Mouse (Mus musculus) spleen, adult 18-20 months (tissue): ENCODE results near the gene Map3k12.

ENCODE experiments used
- DNase-seq, 2 experiments: peaks; one replicate each; pipeline ENCODE4 v3.0.0; 2022; ENCODE audit warnings: mixed read lengths in 2 of 2

The Map3k12 gene

GRCm38 (mm10) chr15:102519211-102520141 lies 2.6 kb upstream of the Map3k12 start:
- no peak for DNase-seq

- DNase-seq, result no peak
Observed at GRCm38 (mm10) chr15:102518859-102519201, 2.0 kb upstream of the Map3k12 start.

DNA sequence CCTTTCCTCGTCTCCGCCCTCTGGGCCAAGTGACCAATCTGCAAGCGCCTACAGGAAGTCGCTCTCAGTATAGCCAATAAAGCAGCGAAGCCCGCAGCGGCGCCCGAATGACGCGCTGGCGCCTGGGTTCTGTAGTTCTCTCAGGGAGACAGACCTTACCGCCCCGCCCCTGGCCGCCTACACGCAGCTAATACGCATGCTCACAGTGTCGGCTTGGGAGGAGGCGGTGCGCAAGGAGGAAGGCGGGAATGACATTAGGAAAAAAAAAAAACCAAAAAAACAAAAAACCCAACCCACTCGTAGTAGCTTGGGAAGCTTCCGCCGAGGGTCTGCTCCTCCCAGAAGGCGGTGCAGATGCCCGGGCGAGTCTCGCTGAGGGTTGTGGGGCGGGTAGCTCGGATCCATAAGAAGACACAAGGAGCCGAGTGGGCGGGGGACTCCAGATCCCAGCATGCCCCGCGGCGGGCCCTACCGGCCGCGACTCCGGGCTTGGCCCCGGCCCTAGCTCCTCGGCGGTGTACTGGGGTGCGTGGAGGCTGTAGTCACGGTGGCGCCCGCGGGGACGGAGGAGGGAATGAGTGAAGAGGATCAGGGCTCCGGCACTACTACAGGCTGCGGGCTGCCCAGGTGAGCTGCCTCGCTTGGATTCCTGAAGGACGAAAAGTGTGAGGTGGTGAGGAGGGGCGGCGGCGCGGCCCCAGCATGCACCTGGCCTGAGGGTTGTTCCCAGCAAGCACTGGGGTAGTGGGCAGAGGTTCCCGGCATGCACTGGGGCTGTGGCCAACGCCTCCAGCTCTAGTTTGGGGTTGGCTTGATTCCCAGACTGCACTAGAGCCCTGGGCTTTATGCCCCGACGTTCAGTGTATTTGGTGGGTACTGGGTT lies 1.4 kb upstream of the Map3k12 start, which contains the start of gene Tarbp2:
Gene Tarbp2 (plus strand): TSS at position 217 of the 883 bp plus-strand sequence.
- peak; percentile 98 to 99 for DNase-seq

- DNase-seq, result no peak
Observed at GRCm38 (mm10) chr15:102517631-102517975, 739 bp upstream of the Map3k12 start.

- no peak for DNase-seq
Observed at GRCm38 (mm10) chr15:102516293-102516692, 571 bp downstream of the Map3k12 start.

DNA sequence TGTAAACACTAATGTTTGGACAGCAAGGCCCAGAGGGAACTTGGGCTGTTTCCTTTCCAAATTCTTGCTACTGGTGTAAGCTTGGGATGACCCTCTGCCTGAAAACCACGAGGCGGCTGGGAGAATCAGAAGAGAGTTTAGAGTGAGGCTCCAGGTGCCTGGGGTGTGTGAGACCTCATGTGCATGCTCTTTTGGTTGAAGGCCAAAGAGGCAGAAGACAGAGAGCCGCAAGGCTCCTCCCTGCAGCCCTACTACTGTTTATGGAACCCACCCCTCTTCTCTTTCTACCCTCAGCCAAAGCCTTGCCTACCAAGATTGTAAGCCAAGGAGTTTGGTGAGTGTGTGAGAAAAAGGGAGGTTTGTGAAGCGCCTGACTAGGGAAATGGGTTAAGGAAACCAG lies 1.1 kb downstream of the Map3k12 start:
- no peak for DNase-seq

GRCm38 (mm10) chr15:102515261-102515660 lies 1.6 kb downstream of the Map3k12 start:
- DNase-seq, result no peak

DNA sequence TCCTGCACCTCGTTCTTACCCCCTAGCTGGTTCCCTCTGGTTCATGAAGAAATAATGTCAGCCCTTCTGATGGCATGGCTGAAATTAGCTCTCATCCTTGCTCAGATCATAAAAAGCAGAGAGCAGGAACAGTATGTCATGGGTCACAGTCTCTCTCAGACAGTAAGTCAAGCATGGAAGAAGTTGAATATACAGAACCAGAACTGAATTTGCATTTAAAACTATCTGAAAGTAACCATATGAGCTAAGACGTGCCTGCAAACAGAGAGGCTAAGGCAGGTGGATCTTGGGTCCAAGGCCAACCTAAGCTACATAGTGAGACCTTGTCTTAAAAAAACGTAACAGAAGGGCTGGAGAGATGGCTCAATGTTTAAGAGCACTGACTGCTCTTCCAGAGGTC lies 3.9 kb downstream of the Map3k12 start:
- no peak for DNase-seq

DNA sequence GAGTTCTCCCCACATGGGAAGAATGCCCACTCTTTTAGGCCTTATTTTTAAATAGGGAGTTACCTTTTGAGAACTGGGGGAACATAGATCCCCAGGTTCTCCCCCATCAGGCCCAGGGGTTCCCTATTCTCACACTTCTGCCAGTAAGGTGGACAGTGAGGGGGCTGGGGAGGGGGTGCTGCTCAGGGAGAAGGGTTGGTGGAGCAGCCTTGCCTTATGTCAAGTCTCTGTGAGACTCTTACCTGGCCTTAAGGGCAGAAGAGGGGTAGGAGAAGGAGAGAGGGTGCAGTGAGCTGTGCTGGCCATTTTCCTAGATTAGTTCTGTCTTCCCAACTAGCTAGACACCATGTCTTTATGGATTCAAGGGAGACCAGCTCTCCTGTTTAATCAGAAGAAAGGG lies 4.4 kb downstream of the Map3k12 start:
- DNase-seq, result no peak

GRCm38 (mm10) chr15:102512010-102512409 lies 4.9 kb downstream of the Map3k12 start:
- DNase-seq, result no peak

DNA sequence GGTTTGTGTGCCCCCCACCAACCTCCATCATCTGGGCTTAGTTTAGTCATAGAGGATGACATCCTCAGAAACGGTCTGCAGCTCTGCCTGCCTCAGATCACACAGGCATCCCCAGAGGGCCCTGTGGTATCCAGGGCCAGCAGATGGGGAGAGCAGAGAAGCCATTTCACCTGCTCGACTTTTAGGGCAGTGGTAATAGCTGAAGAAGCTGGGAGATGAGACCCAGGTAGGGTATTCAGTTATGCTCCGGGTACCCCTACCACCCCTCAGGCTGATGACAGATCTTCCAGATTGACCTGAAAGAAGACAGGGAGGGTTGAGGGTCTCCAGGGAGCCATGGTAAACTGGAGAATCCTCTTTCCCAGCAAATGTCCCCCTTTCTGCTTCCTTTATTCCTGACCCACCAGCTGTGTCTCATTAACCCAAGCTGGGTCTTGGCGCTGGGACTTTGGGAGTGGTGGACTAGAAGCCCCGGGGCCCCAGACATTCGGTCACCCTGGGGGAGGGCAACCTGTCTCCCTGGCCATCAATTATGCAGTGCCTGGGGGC lies 5.5 kb downstream of the Map3k12 start:
- no peak for DNase-seq

- DNase-seq, result peak; percentile 62 to 74
Observed at GRCm38 (mm10) chr15:102510590-102511284, 6.1 kb downstream of the Map3k12 start.

GRCm38 (mm10) chr15:102510110-102510509 lies 6.8 kb downstream of the Map3k12 start:
- no peak for DNase-seq

DNA sequence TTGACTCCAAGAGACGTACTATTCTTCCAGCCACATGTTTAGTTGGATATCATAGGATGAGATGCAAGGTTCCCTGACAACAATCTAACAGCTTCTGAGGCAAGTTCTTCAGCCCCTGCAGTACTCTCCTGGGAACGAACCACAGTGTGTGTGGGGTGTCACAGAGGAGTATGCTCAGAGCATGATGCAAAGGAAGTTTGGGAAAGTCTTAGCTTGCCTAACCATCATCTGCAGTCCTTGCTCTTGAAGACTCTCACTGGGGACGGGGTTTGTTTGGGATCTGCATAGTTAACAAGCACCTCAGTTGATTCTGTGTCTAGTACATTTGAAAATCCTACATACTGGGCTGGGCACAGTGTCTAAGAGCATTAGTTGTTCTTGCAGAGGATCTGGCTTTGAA lies 8.5 kb downstream of the Map3k12 start:
- no peak for DNase-seq

DNA sequence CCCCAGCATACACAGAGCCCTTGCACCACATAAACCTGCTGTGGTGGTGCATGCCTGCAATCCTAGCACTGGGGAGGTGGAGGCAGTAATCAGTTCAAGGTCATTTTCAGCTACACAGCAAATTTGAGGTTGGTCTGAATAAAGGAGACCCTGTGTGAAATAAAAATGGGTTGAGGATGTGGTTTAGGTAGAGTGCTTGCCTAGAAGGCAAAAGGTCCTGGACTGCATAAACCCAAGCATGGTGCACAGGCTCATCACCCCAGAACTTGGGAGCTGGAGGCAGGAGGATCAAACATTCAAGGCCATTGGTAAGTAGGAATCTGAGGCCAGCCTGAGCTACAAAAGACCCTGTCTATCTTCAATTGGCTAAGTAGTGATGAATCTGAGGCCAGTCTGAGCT lies 9.3 kb downstream of the Map3k12 start:
- no peak for DNase-seq

- DNase-seq, result no peak
Observed at GRCm38 (mm10) chr15:102506864-102507263, 10.0 kb downstream of the Map3k12 start.

DNA sequence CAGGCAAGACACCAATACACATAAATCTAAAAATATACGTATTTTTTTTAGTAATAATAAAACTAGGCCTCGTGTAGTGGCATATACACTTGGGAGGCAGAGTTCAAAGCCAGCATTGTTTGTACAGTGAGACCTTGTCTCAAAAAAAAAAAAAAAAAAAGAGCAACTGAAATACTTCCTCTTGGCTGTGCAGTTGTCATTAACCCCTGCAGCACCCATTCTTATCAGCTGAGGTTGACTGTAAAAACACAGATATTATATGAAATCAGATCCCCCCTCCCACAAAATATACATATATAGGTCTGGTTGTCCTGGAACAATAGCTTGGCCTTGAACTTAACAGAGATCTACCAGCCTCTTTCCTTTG lies 10.4 kb downstream of the Map3k12 start:
- DNase-seq, result no peak

DNA sequence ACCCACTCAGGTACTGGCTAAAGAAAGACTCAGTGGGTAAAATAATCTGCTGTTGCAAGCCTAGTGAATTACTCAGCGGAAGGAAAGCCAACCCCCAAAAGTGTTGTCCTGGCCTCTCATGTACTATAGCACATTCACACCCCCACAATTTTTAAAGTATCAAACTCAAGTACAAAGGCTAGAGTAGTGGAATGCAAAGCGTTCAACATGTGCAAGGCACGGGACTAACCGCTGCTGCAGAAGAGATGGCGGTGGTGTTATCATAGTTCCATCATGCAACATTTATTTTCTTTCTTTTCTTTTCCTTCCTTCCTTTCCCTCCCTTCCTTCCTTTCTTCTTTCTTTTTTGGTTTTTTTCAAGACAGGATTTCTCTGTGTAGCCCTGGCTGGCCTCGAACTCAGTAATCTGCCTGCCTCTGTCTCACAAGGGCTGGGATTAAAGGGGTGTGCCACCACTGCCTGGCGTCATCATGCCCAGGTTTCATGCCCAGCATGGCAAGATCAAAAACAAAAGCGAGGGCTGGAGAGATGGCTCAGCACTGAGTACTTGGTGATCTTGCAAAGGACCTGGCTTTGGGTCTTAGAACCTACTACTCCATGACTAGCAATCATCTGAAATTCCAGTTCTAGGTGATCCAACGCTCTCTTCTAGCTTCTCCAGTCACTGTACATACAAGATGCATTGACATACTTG lies 10.9 kb downstream of the Map3k12 start:
- no peak for DNase-seq

GRCm38 (mm10) chr15:102505073-102505769 lies 11.6 kb downstream of the Map3k12 start:
- DNase-seq, result no peak

DNA sequence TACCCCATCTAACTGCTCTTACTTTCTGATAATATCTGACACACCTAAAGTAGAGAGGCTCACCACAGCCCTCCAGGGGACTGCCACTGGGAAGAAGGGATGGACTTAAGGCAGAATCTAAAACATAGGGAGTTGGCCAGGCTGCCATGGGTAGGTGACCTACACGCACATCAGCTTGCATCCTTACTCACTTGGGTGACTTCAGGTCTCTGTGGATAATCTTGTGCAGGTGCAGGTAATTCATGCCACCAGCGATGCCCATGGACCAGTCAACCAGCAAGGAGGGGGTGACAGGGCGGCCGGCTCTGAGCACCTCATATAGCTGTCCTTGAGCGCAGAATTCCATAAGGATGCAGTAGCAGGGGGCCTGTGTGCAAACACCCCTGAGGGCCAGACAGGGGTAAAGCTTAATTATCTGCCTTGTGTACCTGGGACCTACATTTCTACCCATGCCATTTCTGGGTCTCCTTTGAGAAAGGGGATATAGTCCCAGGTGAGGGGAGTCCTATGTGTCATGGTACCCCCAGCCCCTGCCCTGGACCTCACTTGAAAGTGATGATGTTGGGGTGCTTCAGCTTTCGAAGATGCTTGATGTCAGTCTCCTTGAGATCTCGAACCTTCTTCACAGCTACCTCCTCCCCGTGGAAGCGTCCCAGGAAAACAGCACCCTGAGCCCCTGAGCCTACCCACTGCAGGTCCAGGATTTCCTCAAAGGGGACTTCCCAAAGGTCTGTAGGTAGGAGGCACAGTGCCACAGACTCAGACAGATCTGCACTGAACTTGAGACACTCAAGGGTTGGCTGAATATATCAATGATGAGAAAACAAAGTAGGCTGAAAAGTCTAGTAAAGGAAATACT lies 12.7 kb downstream of the Map3k12 start:
- DNase-seq, result no peak

DNA sequence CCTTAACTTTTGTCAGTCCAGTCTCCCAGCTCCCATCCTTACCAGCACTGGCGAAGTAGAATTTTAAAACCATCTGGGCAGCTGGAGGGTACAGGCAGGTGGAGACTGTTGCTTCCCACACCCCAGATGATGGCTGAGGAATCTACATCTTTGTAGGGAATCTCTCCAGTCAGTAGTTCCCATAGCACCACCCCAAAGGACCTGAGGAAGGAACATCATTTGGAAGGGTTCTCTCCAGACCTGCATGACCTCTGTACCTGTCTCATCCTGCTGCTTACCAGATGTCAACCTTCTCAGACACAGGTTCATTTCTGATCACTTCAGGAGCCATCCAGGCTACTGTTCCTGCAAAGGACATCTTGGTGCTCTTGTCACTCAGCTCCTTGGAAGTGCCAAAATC lies 13.4 kb downstream of the Map3k12 start, which contains the start of gene Gm10337:
Gene Gm10337 (plus strand): TSS at position 276 of the 400 bp plus-strand sequence.
- DNase-seq, result no peak
